Mouse (Mus musculus) erythroblast, adult 5-6 weeks (primary cell): ENCODE measurements around the gene Slc30a5. TPM values are rescaled to one million over a fixed set of nuclear protein-coding genes. Genes with fewer than 3 reads are reported as not detected.

ENCODE experiments used
- ATAC-seq: replicated peaks from 2 replicates; pipeline ENCODE4 v1.8.0; 2016; ENCODE audit warnings: moderate number of reproducible peaks, mild to moderate bottlenecking, moderate TSS enrichment, inconsistent platforms; ENCODE audit not compliant: poor library complexity, low FRiP score, severe bottlenecking
- total RNA-seq, 2 experiments: library from RNA; stranded (forward) in 1 of 2; stranded (reverse) in 1 of 2; fragments of 150-400 nt in 1 of 2; fragments of 200-764, 138-1000 nt in 1 of 2; gene quantifications; 2 replicates each; pipeline versions ENCODE4 v1.2.3 to v1.2.4; 2015 to 2017; ENCODE audit warnings: low replicate concordance in 2 of 2

The Slc30a5 gene
- total RNA-seq, 2 experiments from 2014 or later, result 17.9 to 38.6 TPM

GRCm38 (mm10) chr13:100776710-100777109 is 56.5 kb downstream of the Slc30a5 start:
- no peak for ATAC-seq

- peak; percentile 23; the same call in 1 of the 2 replicates for ATAC-seq
These were observed 57.2 kb downstream of the Slc30a5 start for GRCm38 (mm10) chr13:100776056-100776419.

GRCm38 (mm10) chr13:100775252-100776055 is 57.8 kb downstream of the Slc30a5 start, which contains the start of gene Cenph:
Gene Cenph (minus strand): TSS chr13:100775899.
- peak; percentile 95 for ATAC-seq

GRCm38 (mm10) chr13:100774704-100775103 is 58.5 kb downstream of the Slc30a5 start:
- no peak for ATAC-seq

GRCm38 (mm10) chr13:100755329-100755728 is 77.9 kb downstream of the Slc30a5 start:
- peak; percentile 74 for ATAC-seq

GRCm38 (mm10) chr13:100754186-100754585 is 79.0 kb downstream of the Slc30a5 start:
- no peak for ATAC-seq

GRCm38 (mm10) chr13:100753011-100753410 is 80.2 kb downstream of the Slc30a5 start:
- ATAC-seq, result no peak

Other genes with a start within 250 kb of the Slc30a5 start
- 0.63 TPM in 1 of 2 replicates, not detected in the other for gene Marveld2, start 216.5 kb downstream of the Slc30a5 start, total RNA-seq (2015; ENCODE audit: low replicate concordance)
- gene Marveld2, start 216.5 kb downstream of the Slc30a5 start, total RNA-seq (2017; ENCODE audit: low replicate concordance), result 0.26 TPM in 1 of 2 replicates, not detected in the other
- gene Ak6, start 182.4 kb downstream of the Slc30a5 start, total RNA-seq (2015; ENCODE audit: low replicate concordance), result 84.9 and 114 TPM in 2 replicates
- 38.1 and 53.0 TPM in 2 replicates for gene Ak6, start 182.4 kb downstream of the Slc30a5 start, total RNA-seq (2017; ENCODE audit: low replicate concordance)
- 10.7 and 19.2 TPM in 2 replicates for gene Rad17, start 182.4 kb downstream of the Slc30a5 start, total RNA-seq (2015; ENCODE audit: low replicate concordance)
- gene Rad17, start 182.4 kb downstream of the Slc30a5 start, total RNA-seq (2017; ENCODE audit: low replicate concordance), result 14.7 and 20.5 TPM in 2 replicates
- gene Taf9, start 181.8 kb downstream of the Slc30a5 start, total RNA-seq (2015; ENCODE audit: low replicate concordance), result 3.3 and 15.0 TPM in 2 replicates
- gene Taf9, start 181.8 kb downstream of the Slc30a5 start, total RNA-seq (2017; ENCODE audit: low replicate concordance), result 2.2 and 16.3 TPM in 2 replicates
- gene Ccdc125, start 163.7 kb downstream of the Slc30a5 start, total RNA-seq (2015; ENCODE audit: low replicate concordance), result 8.8 and 13.2 TPM in 2 replicates
- gene Ccdc125, start 163.7 kb downstream of the Slc30a5 start, total RNA-seq (2017; ENCODE audit: low replicate concordance), result 17.0 and 18.6 TPM in 2 replicates
- 5.0 and 16.1 TPM in 2 replicates for gene Cdk7, start 102.5 kb downstream of the Slc30a5 start, total RNA-seq (2015; ENCODE audit: low replicate concordance)
- gene Cdk7, start 102.5 kb downstream of the Slc30a5 start, total RNA-seq (2017; ENCODE audit: low replicate concordance), result 12.5 and 13.5 TPM in 2 replicates
- gene Mrps36, start 88.8 kb downstream of the Slc30a5 start, total RNA-seq (2015; ENCODE audit: low replicate concordance), result 13.0 and 19.8 TPM in 2 replicates
- 13.2 and 22.6 TPM in 2 replicates for gene Mrps36, start 88.8 kb downstream of the Slc30a5 start, total RNA-seq (2017; ENCODE audit: low replicate concordance)
- 29.9 and 45.5 TPM in 2 replicates for gene Cenph, start 57.5 kb downstream of the Slc30a5 start, total RNA-seq (2015; ENCODE audit: low replicate concordance)
- 19.2 and 24.7 TPM in 2 replicates for gene Cenph, start 57.5 kb downstream of the Slc30a5 start, total RNA-seq (2017; ENCODE audit: low replicate concordance)
- 64.0 and 69.2 TPM in 2 replicates for gene Ccnb1, start 46.9 kb downstream of the Slc30a5 start, total RNA-seq (2015; ENCODE audit: low replicate concordance)
- gene Ccnb1, start 46.9 kb downstream of the Slc30a5 start, total RNA-seq (2017; ENCODE audit: low replicate concordance), result 97.6 and 133 TPM in 2 replicates